Mouse (Mus musculus) embryonic fibroblast, embryonic 13.5 days (primary cell): ENCODE measurements around the gene Pate2. TPM values are rescaled to one million over a fixed set of nuclear protein-coding genes. Genes with fewer than 3 reads are reported as not detected.
"Not testable (repeated sequence)": the region's sequence is repeated elsewhere in the genome, so short reads cannot be mapped to it uniquely, and the experiment has no call there.

Experiments used
- H3K27ac ChIP-seq: 2 replicates; pipeline ENCODE4 v1.5.1; 2012; ENCODE audit warnings: low read length, control low read depth, inconsistent platforms; ENCODE audit not compliant: insufficient read depth
- H3K4me1 ChIP-seq: 2 replicates; pipeline ENCODE4 v1.6.1; 2011; ENCODE audit warnings: low read length; ENCODE audit not compliant: control insufficient read depth, insufficient read depth
- H3K4me3 ChIP-seq: 2 replicates; pipeline ENCODE4 v1.5.1; 2011; ENCODE audit warnings: mild to moderate bottlenecking, control low read depth, low read length; ENCODE audit not compliant: insufficient read depth
- CTCF ChIP-seq: IDR thresholded peaks from 2 replicates; pipeline ENCODE4 v1.5.1; 2011; ENCODE audit warnings: mild to moderate bottlenecking, control low read depth, low read length, moderate library complexity, borderline replicate concordance; ENCODE audit not compliant: insufficient read depth
- POLR2A ChIP-seq: IDR thresholded peaks from 2 replicates; pipeline ENCODE4 v1.6.1; 2011; ENCODE audit warnings: low read depth, mild to moderate bottlenecking, control low read depth, low read length, moderate library complexity
- polyA plus RNA-seq: library from polyadenylated mRNA; stranded (reverse); fragments of >200 nt; gene quantifications from 2 replicates; pipeline ENCODE4 v1.2.4, GENCODE M21; 2011; ENCODE audit warnings: low read depth; ENCODE audit not compliant: missing spikeins, insufficient read length

The Pate2 gene
- polyA plus RNA-seq, 1 experiment, result 0.23 TPM

GRCm38 (mm10) chr9:35574416-35574815 is 4.3 kb downstream of the Pate2 start:
- Histone ChIP-seq H3K27ac (no peak overlapping the region), H3K4me1 (no peaks in the 10 kb centered on the region), H3K4me3 (no peak overlapping the region)
- no peak for TF ChIP-seq CTCF
- TF ChIP-seq POLR2A, result no peak

GRCm38 (mm10) chr9:35587674-35588073 is 17.6 kb downstream of the Pate2 start:
- no peak overlapping the region for H3K27ac ChIP-seq
- no peak overlapping the region for H3K4me3 ChIP-seq
- H3K4me1 ChIP-seq, result no peaks in the 10 kb centered on the region
- no peak for TF ChIP-seq CTCF
- no peak for TF ChIP-seq POLR2A

- H3K4me1 ChIP-seq, result no peaks in the 10 kb centered on the region
- no peak overlapping the region for H3K4me3 ChIP-seq
- no peak overlapping the region for H3K27ac ChIP-seq
- TF ChIP-seq POLR2A, result no peak
- no peak for TF ChIP-seq CTCF
Observed at GRCm38 (mm10) chr9:35592903-35593302, 22.8 kb downstream of the Pate2 start.

GRCm38 (mm10) chr9:35607647-35608405 is 37.7 kb downstream of the Pate2 start:
- H3K27ac ChIP-seq, result no peak overlapping the region
- no peak for TF ChIP-seq POLR2A
- no peak for TF ChIP-seq CTCF
- H3K4me1 ChIP-seq, result no peaks in the 10 kb centered on the region; the same call in 1 of the 2 replicates
- no peak overlapping the region for H3K4me3 ChIP-seq

DNA sequence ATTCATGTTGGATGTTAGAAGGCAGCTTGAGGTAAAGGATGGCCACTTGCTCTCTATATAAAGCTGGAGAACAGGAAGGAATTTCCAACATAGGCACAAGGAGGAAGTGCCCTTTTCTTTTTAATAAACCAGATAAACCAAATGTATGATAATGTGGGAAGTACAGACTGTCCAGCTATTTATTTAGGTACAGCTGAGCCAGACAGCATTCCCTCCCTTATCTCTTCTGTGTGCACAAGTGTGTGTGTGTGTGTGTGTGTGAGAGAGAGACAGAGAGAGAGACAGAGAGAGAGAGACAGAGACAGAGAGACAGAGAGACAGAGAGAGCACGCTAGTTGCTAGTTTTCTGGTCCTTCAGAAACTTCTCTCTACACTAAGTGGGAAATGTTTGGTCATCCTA is 41.8 kb downstream of the Pate2 start, which contains the start of gene Pate4:
Gene Pate4 (minus strand): TSS at position 101 of the 400 bp plus-strand sequence.
- TF ChIP-seq CTCF (no peak), POLR2A (no peak)
- no peak within 1 kb of the TSS for H3K4me3 ChIP-seq
- no peaks in the 10 kb centered on the region; the same call in 1 of the 2 replicates for H3K4me1 ChIP-seq
- no peak within 1 kb of the TSS for H3K27ac ChIP-seq

DNA sequence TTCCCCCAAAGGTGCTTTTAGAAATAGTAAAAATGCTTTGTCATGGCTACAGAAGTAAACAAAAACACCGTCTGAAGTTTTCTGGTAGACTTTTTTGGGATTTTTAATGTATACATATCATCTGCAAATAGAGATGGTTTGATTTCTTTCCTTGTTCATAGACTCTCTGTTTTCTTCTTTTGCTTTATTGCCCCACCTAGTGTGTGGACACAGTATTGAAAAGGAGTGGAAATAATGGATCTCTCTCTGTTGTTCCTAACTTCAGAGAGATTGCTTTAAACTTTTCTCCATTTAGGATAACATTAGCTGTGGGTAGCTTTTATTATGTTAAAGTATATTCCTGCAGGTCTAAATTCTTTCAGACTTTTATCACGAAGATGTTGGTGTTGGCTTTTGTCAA is 43.9 kb downstream of the Pate2 start:
- TF ChIP-seq POLR2A (no peak), CTCF (no peak)
- Histone ChIP-seq H3K27ac (no peak overlapping the region), H3K4me3 (no peak overlapping the region), H3K4me1 (no peaks in the 10 kb centered on the region)

DNA sequence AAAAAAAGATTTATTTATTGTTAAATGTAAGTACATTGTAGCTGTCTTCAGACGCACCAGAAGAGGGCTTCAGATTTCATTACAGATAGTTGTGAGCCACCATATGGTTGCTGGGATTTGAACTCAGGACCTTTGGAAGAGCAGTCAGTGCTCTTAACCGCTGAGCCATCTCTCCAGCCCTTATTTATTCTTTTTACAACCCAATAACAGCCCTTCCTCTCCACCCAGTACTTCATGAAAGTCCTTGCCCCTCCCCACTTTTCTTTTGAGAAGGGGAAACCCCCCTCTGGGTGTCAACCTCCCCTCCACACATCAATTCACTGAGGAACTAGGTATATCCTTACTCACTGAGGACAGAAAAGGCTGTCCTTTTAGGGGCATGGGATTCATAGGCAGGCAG is 46.7 kb downstream of the Pate2 start:
- H3K4me3 ChIP-seq, H3K27ac ChIP-seq, H3K4me1 ChIP-seq: not testable (repeated sequence)

DNA sequence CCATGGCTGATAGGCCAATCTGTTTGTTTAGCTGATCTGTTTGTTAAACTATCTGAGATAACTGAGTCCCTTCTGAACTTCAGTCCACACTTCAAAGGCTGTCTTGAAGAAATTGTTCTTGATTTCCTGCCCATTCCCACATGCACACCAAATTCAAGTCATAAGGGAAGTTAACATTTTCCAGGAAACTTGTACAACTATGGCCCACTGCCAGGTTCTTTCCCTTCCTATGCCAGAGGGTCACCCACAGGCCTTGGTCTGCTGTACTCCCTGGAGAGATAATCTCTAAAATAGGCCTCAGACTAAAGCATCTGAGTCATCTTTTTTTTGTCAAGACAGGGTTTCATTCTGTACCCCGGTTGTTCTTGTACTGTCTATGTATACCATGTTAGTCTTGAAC is 62.9 kb downstream of the Pate2 start:
- Histone ChIP-seq H3K4me1 (no peaks in the 10 kb centered on the region), H3K4me3 (no peak overlapping the region), H3K27ac (no peak overlapping the region)
- TF ChIP-seq POLR2A (no peak), CTCF (no peak)

- Histone ChIP-seq H3K4me3 (no peak within 1 kb of the TSS), H3K27ac (no peak within 1 kb of the TSS), H3K4me1 (no peaks in the 10 kb centered on the region)
- TF ChIP-seq POLR2A, result no peak
- no peak for TF ChIP-seq CTCF
Observed at GRCm38 (mm10) chr9:35648102-35648501, 78.0 kb downstream of the Pate2 start, which contains the start of gene Pate3. Gene Pate3 (minus strand): TSS chr9:35648202.

- H3K4me1 ChIP-seq, result no peaks in the 10 kb centered on the region
- no peak overlapping the region for H3K27ac ChIP-seq
- TF ChIP-seq POLR2A (no peak), CTCF (no peak)
- H3K4me3 ChIP-seq, result no peak overlapping the region
Observed at GRCm38 (mm10) chr9:35673557-35673956, 103.5 kb downstream of the Pate2 start.

DNA sequence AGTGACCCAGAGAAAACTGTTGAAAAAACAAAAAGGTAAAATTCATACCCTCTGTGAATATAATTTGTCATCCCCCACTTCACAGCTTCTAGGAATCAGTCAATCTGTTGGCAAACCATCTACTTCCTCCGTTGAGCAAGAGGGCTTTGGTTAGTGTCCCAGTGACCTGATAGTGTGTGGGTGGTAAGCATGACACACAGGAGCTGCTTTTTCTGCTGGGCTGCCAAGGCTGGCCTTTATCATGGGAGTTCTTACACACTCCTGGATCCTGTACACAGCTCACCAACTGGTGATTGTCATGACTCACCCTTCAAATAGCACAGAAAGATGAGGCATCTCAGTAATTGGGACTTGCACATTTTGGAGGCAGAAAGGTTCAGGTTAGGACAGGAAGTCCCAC is 116.9 kb downstream of the Pate2 start, which contains the start of gene Pate1:
Gene Pate1 (minus strand): TSS at position 378 of the 400 bp plus-strand sequence.
- peaks cover 3% of the 10 kb centered on the region for H3K4me1 ChIP-seq
- TF ChIP-seq POLR2A (no peak), CTCF (no peak)
- no peak within 1 kb of the TSS for H3K4me3 ChIP-seq
- no peak within 1 kb of the TSS for H3K27ac ChIP-seq
